Comparison of ENCODE assay signal across 22 mouse cellular contexts in the genomic region with DNA sequence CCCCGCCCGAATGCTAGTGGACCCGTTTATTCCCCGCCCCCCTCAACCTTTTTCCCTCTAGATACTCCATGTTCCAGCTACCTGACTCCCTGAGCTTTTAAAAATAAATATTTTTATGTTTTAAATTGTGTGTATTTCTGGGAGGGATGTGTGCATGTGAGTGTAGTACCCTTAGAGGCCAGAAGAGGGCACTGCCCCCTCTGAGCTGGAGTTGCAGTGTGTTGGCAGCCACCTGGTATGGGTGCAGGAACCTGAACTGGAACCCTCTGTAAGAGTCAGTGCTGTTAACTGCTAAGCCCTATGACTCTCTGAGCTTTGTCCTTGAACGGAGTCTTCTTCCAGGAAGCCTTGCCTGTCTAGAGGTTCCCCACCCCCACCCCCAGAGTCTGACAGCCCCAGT. TPM values are rescaled to one million over a fixed set of nuclear protein-coding genes. Genes with fewer than 3 reads are reported as not detected.
DNase-seq lines count a peak whose midpoint lies in the region; ATAC-seq and TF ChIP-seq lines count a peak whose summit lies in the region.
"Had no signal": no experiment of that assay in that cellular context is flagged by ENCODE, and none has a peak within 500 bp of the region (broad histone marks: within the 10 kb centered on the region; RNA-seq: fewer than 3 reads in every experiment).

No protein-coding gene starts in this region.

- H3K4me3 ChIP-seq in forebrain, postnatal 0 days (ENCODE audit: low read depth, low read length): no peak overlapping the region
- no peak overlapping the region for H3K4me3 ChIP-seq in forebrain, embryonic 11.5 days (ENCODE audit: low read depth, low read length)
- H3K4me3 ChIP-seq in liver, adult 2 months (ENCODE audit: insufficient read depth, low read depth, low read length): no peak overlapping the region
- H3K4me3 ChIP-seq in liver, embryonic 11.5 days (ENCODE audit: low read depth, low read length): no peak overlapping the region
- no peak overlapping the region for H3K4me3 ChIP-seq in thymus, adult 2 months (ENCODE audit: control insufficient read depth, insufficient read depth, low read length)
- H3K4me3 ChIP-seq: neural tube, embryonic 13.5 days had no signal

- H3K4me1 ChIP-seq in forebrain, postnatal 0 days (ENCODE audit: insufficient read depth): no peaks in the 10 kb centered on the region
- H3K4me1 ChIP-seq in forebrain, embryonic 11.5 days (replicated peaks; ENCODE audit: control insufficient read depth, insufficient read depth, low read length): no peaks in the 10 kb centered on the region
- H3K4me1 ChIP-seq in liver, adult 2 months (ENCODE audit: control insufficient read depth, insufficient read depth, low read length): no peaks in the 10 kb centered on the region
- 0 out of 2 replicates have a peak, but pooled peaks cover 3% of the 10 kb centered on the region for H3K4me1 ChIP-seq in liver, embryonic 11.5 days (replicated peaks; ENCODE audit: control insufficient read depth, insufficient read depth, low read length)
- H3K4me1 ChIP-seq in thymus, adult 2 months (replicated peaks; ENCODE audit: control insufficient read depth, insufficient read depth, low read length): peaks cover 39% of the 10 kb centered on the region

- no peak for TF ChIP-seq POLR2A in liver, adult 2 months (IDR thresholded peaks at IDR 0.05; ENCODE audit: extremely low read depth, insufficient read depth, low read length)
- TF ChIP-seq POLR2A in thymus, adult 2 months (IDR thresholded peaks at IDR 0.05; ENCODE audit: control insufficient read depth, extremely low read depth, insufficient read depth, low read length, poor library complexity): no peak

- H3K27ac ChIP-seq in forebrain, postnatal 0 days (ENCODE audit: low read depth, low read length): no peak overlapping the region
- no peak overlapping the region for H3K27ac ChIP-seq in forebrain, embryonic 11.5 days (ENCODE audit: low read depth, low read length)
- no peak overlapping the region for H3K27ac ChIP-seq in liver, adult 2 months (replicated peaks; ENCODE audit: insufficient read depth, low read depth, low read length)
- H3K27ac ChIP-seq in liver, embryonic 11.5 days (ENCODE audit: low read depth, low read length): no peak overlapping the region
- H3K27ac ChIP-seq in thymus, adult 2 months (ENCODE audit: control insufficient read depth, insufficient read depth, low read length): no peak overlapping the region
- H3K27ac ChIP-seq: embryonic facial prominence, embryonic 13.5 days; heart, embryonic 15.5 days; hindbrain, embryonic 10.5 days; neural tube, embryonic 13.5 days had no signal

- H3K79me2 ChIP-seq in liver, adult 2 months (ENCODE audit: control insufficient read depth, insufficient read depth, low read length): no peaks in the 10 kb centered on the region

- no peaks in the 10 kb centered on the region for H3K9me3 ChIP-seq in forebrain, postnatal 0 days (ENCODE audit: low read length)
- H3K9me3 ChIP-seq in forebrain, embryonic 11.5 days (ENCODE audit: control insufficient read depth, low read length): no peaks in the 10 kb centered on the region
- H3K9me3 ChIP-seq in liver, embryonic 11.5 days (ENCODE audit: control insufficient read depth, low read length): no peaks in the 10 kb centered on the region
- H3K9me3 ChIP-seq: heart, embryonic 15.5 days; neural tube, embryonic 13.5 days had no signal

- no peak for DNase-seq in forebrain, postnatal 0 days
- no peak for DNase-seq in forebrain, embryonic 11.5 days (ENCODE audit: low spot score)
- DNase-seq in liver, adult 2 months (ENCODE audit: extremely low read depth, low read depth, low spot score): no peak
- DNase-seq in liver, embryonic 11.5 days (ENCODE audit: low spot score): no peak
- no peak for DNase-seq in thymus, adult 2 months
- DNase-seq in thymus, postnatal 0 days (ENCODE audit: low spot score): no peak
- no peak for DNase-seq in adrenal gland, postnatal 36 days
- DNase-seq in left cerebral cortex, postnatal 25 days (ENCODE audit: low spot score in 2 of 2): no peak
- DNase-seq: adrenal gland, postnatal 10 days; cerebellum, adult 9-10 months; heart, adult 18-20 months; lung, postnatal 36 days had no signal

- peak; percentile 35; the same call in 1 of the 2 replicates for TF ChIP-seq CTCF in forebrain, postnatal 0 days (IDR thresholded peaks at IDR 0.05; ENCODE audit: low read depth)
- TF ChIP-seq CTCF in liver, adult 2 months (IDR thresholded peaks at IDR 0.05; ENCODE audit: low read depth, low read length): peak; percentile 26; the same call in 1 of the 2 replicates
- peak; percentile 30; the same call in 1 of the 2 replicates for TF ChIP-seq CTCF in thymus, adult 2 months (IDR thresholded peaks at IDR 0.05; ENCODE audit: borderline replicate concordance, control insufficient read depth, extremely low read depth, insufficient read depth, low read length, poor library complexity)

- H3K4me2 ChIP-seq in forebrain, postnatal 0 days (ENCODE audit: low read depth): no peak overlapping the region
- H3K4me2 ChIP-seq in forebrain, embryonic 11.5 days (ENCODE audit: low read depth, low read length, severe bottlenecking): no peak overlapping the region
- no peak overlapping the region for H3K4me2 ChIP-seq in liver, embryonic 11.5 days

- intact Hi-C loops in left cerebral cortex, postnatal 25 days (cut with DNase I): no loop called here

- ATAC-seq in forebrain, postnatal 0 days: no peak
- ATAC-seq in forebrain, embryonic 11.5 days (replicated peaks; ENCODE audit: low FRiP score): no peak
- no peak for ATAC-seq in liver, embryonic 11.5 days (replicated peaks; ENCODE audit: low FRiP score)
- ATAC-seq: inflammation-experienced regulatory T-cells, adult 6 months had no signal

- WGBS in forebrain, postnatal 0 days: 86% methylated on average over 5 of the region's 5 CpGs
- WGBS in forebrain, embryonic 11.5 days: 89% methylated on average over 5 of the region's 5 CpGs
- 89% methylated on average over 5 of the region's 5 CpGs for WGBS in liver, adult 2 months
- 75% methylated on average over 5 of the region's 5 CpGs for WGBS in liver, embryonic 11.5 days
- 93% methylated on average over 5 of the region's 5 CpGs for WGBS in thymus, adult 2 months

- no peak overlapping the region for H3K9ac ChIP-seq in forebrain, postnatal 0 days
- no peak overlapping the region for H3K9ac ChIP-seq in forebrain, embryonic 11.5 days (ENCODE audit: low read length)
- H3K9ac ChIP-seq in liver, adult 2 months (ENCODE audit: low read depth, low read length): no peak overlapping the region
- H3K9ac ChIP-seq in liver, embryonic 11.5 days (ENCODE audit: low read depth, low read length): no peak overlapping the region

- no peaks in the 10 kb centered on the region for H3K27me3 ChIP-seq in forebrain, postnatal 0 days (ENCODE audit: insufficient read depth, low read length)
- no peaks in the 10 kb centered on the region; the same call in 1 of the 2 replicates for H3K27me3 ChIP-seq in forebrain, embryonic 11.5 days (ENCODE audit: control insufficient read depth, insufficient read depth, low read length)
- H3K27me3 ChIP-seq in liver, adult 2 months (ENCODE audit: control insufficient read depth, insufficient read depth, low read length): no peaks in the 10 kb centered on the region
- peaks cover 20% of the 10 kb centered on the region for H3K27me3 ChIP-seq in liver, embryonic 11.5 days (replicated peaks; ENCODE audit: control insufficient read depth, insufficient read depth, low read length)
- no peaks in the 10 kb centered on the region for H3K27me3 ChIP-seq in thymus, adult 2 months (ENCODE audit: control insufficient read depth, insufficient read depth, low read length)

- H3K36me3 ChIP-seq in forebrain, postnatal 0 days (ENCODE audit: insufficient read depth): peaks cover 13% of the 10 kb centered on the region
- H3K36me3 ChIP-seq in forebrain, embryonic 11.5 days (ENCODE audit: control insufficient read depth, insufficient read depth, low read length): no peaks in the 10 kb centered on the region
- H3K36me3 ChIP-seq in liver, adult 2 months (ENCODE audit: control insufficient read depth, insufficient read depth, low read length): 0 out of 2 replicates have a peak, but pooled peaks cover under 1% of the 10 kb centered on the region
- peaks cover 9% of the 10 kb centered on the region for H3K36me3 ChIP-seq in liver, embryonic 11.5 days (ENCODE audit: control insufficient read depth, insufficient read depth, low read length)
- peaks cover 13% of the 10 kb centered on the region for H3K36me3 ChIP-seq in thymus, adult 2 months (ENCODE audit: control insufficient read depth, insufficient read depth, low read length)

RNA-seq across cellular contexts. Expression of gene Cfap73, which starts 2.1 kb away (rescaled TPM):
- total RNA-seq in forebrain, postnatal 0 days (2014; rRNA removed): 1.9 and 2.1 TPM in 2 replicates
- 0.68 and 1.2 TPM in 2 replicates for polyA plus RNA-seq in forebrain, postnatal 0 days (2015; fragmentation: Nextera tagmentation; extraction: Ambion mirVana)
- not detected in 2 replicates for polyA plus RNA-seq in forebrain, embryonic 11.5 days (2014; fragmentation: Nextera tagmentation; extraction: Ambion mirVana)
- total RNA-seq in liver, adult 2 months (2014; rRNA removed): not detected in 2 replicates
- polyA plus RNA-seq in liver, adult 2 months (2012; rRNA removed): not detected in 2 replicates
- polyA plus RNA-seq in liver, embryonic 11.5 days (2014; fragmentation: Nextera tagmentation; extraction: Ambion mirVana): not detected in 2 replicates
- 0.15 and 0.33 TPM in 2 replicates for polyA plus RNA-seq in thymus, adult 2 months (2012; rRNA removed)
- polyA plus RNA-seq in thymus, postnatal 0 days (2015; fragmentation: Nextera tagmentation; extraction: Ambion mirVana): 0.23 and 0.30 TPM in 2 replicates
- total RNA-seq in adrenal gland, postnatal 36 days (2021): 1 to 10 TPM in 1 of 2 experiments, not detected in 1; 2.0 TPM
- not detected for total RNA-seq in left cerebral cortex, postnatal 25 days (2021)
- total RNA-seq: gastrocnemius, adult 8-10 months; heart, adult 18-20 months; monocyte, adult 5-6 weeks had no signal
- polyA plus RNA-seq: CD4-positive, CD25-positive, alpha-beta regulatory T cell, adult 4 months; embryonic facial prominence, embryonic 13.5 days; heart, embryonic 15.5 days; inflammation-experienced regulatory T-cells, adult 6 months; kidney, embryonic 16.5 days; limb, embryonic 14.5 days; neural tube, embryonic 13.5 days had no signal

RNA-seq across cellular contexts. Expression of gene Rasal1, which starts 16.7 kb away (rescaled TPM):
- 25.9 and 36.8 TPM in 2 replicates for total RNA-seq in forebrain, postnatal 0 days (2014; rRNA removed)
- 14.0 and 20.0 TPM in 2 replicates for polyA plus RNA-seq in forebrain, postnatal 0 days (2015; fragmentation: Nextera tagmentation; extraction: Ambion mirVana)
- polyA plus RNA-seq in forebrain, embryonic 11.5 days (2014; fragmentation: Nextera tagmentation; extraction: Ambion mirVana): not detected in 2 replicates
- 0.09 and 0.54 TPM in 2 replicates for total RNA-seq in liver, adult 2 months (2014; rRNA removed)
- polyA plus RNA-seq in liver, adult 2 months (2012; rRNA removed): 0.10 and 0.95 TPM in 2 replicates
- polyA plus RNA-seq in liver, embryonic 11.5 days (2014; fragmentation: Nextera tagmentation; extraction: Ambion mirVana): 0.25 and 0.32 TPM in 2 replicates
- 27.7 and 28.0 TPM in 2 replicates for polyA plus RNA-seq in thymus, adult 2 months (2012; rRNA removed)
- polyA plus RNA-seq in thymus, postnatal 0 days (2015; fragmentation: Nextera tagmentation; extraction: Ambion mirVana): 11.4 and 11.8 TPM in 2 replicates
- total RNA-seq in adrenal gland, postnatal 36 days (2021): 10 to 100 TPM; 10.9 to 14.0 TPM
- 10 to 100 TPM; 81.0 to 82.3 TPM for total RNA-seq in left cerebral cortex, postnatal 25 days (2021)
- total RNA-seq: gastrocnemius, adult 8-10 months had no signal

RNA-seq across cellular contexts. Expression of gene Ddx54, which starts 19.4 kb away (rescaled TPM):
- 43.9 and 46.0 TPM in 2 replicates for total RNA-seq in forebrain, postnatal 0 days (2014; rRNA removed)
- 35.5 and 40.0 TPM in 2 replicates for polyA plus RNA-seq in forebrain, postnatal 0 days (2015; fragmentation: Nextera tagmentation; extraction: Ambion mirVana)
- polyA plus RNA-seq in forebrain, embryonic 11.5 days (2014; fragmentation: Nextera tagmentation; extraction: Ambion mirVana): 45.2 and 45.7 TPM in 2 replicates
- total RNA-seq in liver, adult 2 months (2014; rRNA removed): 15.2 and 19.8 TPM in 2 replicates
- polyA plus RNA-seq in liver, adult 2 months (2012; rRNA removed): 24.2 and 24.6 TPM in 2 replicates
- 46.7 and 47.0 TPM in 2 replicates for polyA plus RNA-seq in liver, embryonic 11.5 days (2014; fragmentation: Nextera tagmentation; extraction: Ambion mirVana)
- polyA plus RNA-seq in thymus, adult 2 months (2012; rRNA removed): 429 and 448 TPM in 2 replicates
- 106 and 108 TPM in 2 replicates for polyA plus RNA-seq in thymus, postnatal 0 days (2015; fragmentation: Nextera tagmentation; extraction: Ambion mirVana)
- total RNA-seq in adrenal gland, postnatal 36 days (2021): 10 to 100 TPM; 50.4 to 51.1 TPM
- total RNA-seq in left cerebral cortex, postnatal 25 days (2021): 10 to 100 TPM; 38.7 to 39.6 TPM

RNA-seq across cellular contexts. Expression of gene Rita1, which starts 19.5 kb away (rescaled TPM):
- 24.1 and 36.5 TPM in 2 replicates for total RNA-seq in forebrain, postnatal 0 days (2014; rRNA removed)
- 28.6 and 31.8 TPM in 2 replicates for polyA plus RNA-seq in forebrain, postnatal 0 days (2015; fragmentation: Nextera tagmentation; extraction: Ambion mirVana)
- polyA plus RNA-seq in forebrain, embryonic 11.5 days (2014; fragmentation: Nextera tagmentation; extraction: Ambion mirVana): 10.2 and 10.6 TPM in 2 replicates
- 4.4 and 5.9 TPM in 2 replicates for total RNA-seq in liver, adult 2 months (2014; rRNA removed)
- 9.1 and 10.5 TPM in 2 replicates for polyA plus RNA-seq in liver, adult 2 months (2012; rRNA removed)
- polyA plus RNA-seq in liver, embryonic 11.5 days (2014; fragmentation: Nextera tagmentation; extraction: Ambion mirVana): 9.0 and 13.1 TPM in 2 replicates
- polyA plus RNA-seq in thymus, adult 2 months (2012; rRNA removed): 18.8 and 20.6 TPM in 2 replicates
- polyA plus RNA-seq in thymus, postnatal 0 days (2015; fragmentation: Nextera tagmentation; extraction: Ambion mirVana): 10.7 TPM in 2 replicates
- 10 to 100 TPM; 15.6 to 15.9 TPM for total RNA-seq in adrenal gland, postnatal 36 days (2021)
- 10 to 100 TPM; 31.4 to 32.6 TPM for total RNA-seq in left cerebral cortex, postnatal 25 days (2021)

RNA-seq across cellular contexts. Expression of gene Iqcd, which starts 43.1 kb away (rescaled TPM):
- 1.4 and 2.0 TPM in 2 replicates for total RNA-seq in forebrain, postnatal 0 days (2014; rRNA removed)
- 1.4 and 1.8 TPM in 2 replicates for polyA plus RNA-seq in forebrain, postnatal 0 days (2015; fragmentation: Nextera tagmentation; extraction: Ambion mirVana)
- polyA plus RNA-seq in forebrain, embryonic 11.5 days (2014; fragmentation: Nextera tagmentation; extraction: Ambion mirVana): 1.1 TPM in 2 replicates
- 0.09 TPM in 1 of 2 replicates, not detected in the other for total RNA-seq in liver, adult 2 months (2014; rRNA removed)
- polyA plus RNA-seq in liver, adult 2 months (2012; rRNA removed): 0.15 and 0.22 TPM in 2 replicates
- 1.3 and 1.5 TPM in 2 replicates for polyA plus RNA-seq in liver, embryonic 11.5 days (2014; fragmentation: Nextera tagmentation; extraction: Ambion mirVana)
- polyA plus RNA-seq in thymus, adult 2 months (2012; rRNA removed): 2.8 and 3.0 TPM in 2 replicates
- 1.5 and 1.7 TPM in 2 replicates for polyA plus RNA-seq in thymus, postnatal 0 days (2015; fragmentation: Nextera tagmentation; extraction: Ambion mirVana)
- under 1 TPM; 0.36 to 0.40 TPM for total RNA-seq in adrenal gland, postnatal 36 days (2021)
- under 1 TPM; 0.32 to 0.48 TPM for total RNA-seq in left cerebral cortex, postnatal 25 days (2021)
- total RNA-seq: gastrocnemius, adult 8-10 months; heart, adult 18-20 months had no signal
